Mouse (Mus musculus) heart, embryonic 15.5 days (tissue): ENCODE data around the gene Npepps. TPM values are rescaled to one million over a fixed set of nuclear protein-coding genes. Genes with fewer than 3 reads are reported as not detected.
"Not testable (repeated sequence)": the region's sequence is repeated elsewhere in the genome, so short reads cannot be mapped to it uniquely, and the experiment has no call there.

Experiments
- ATAC-seq: fragments of 200-750 bp; cut with Nextera tagmentation; replicated peaks from 2 replicates; pipeline ENCODE4 v1.8.0; 2017; ENCODE audit warnings: low read depth, moderate TSS enrichment; ENCODE audit not compliant: insufficient number of reproducible peaks, insufficient read depth, low FRiP score
- H3K27ac ChIP-seq: fragments of 300-500 bp; sonication (generic); 2 replicates; pipeline ENCODE4 v1.5.1; 2015; ENCODE audit warnings: mild to moderate bottlenecking, inconsistent platforms
- H3K27me3 ChIP-seq: fragments of 300-500 bp; sonication (generic); 2 replicates; pipeline ENCODE4 v1.6.1; 2015; ENCODE audit warnings: inconsistent platforms
- H3K36me3 ChIP-seq: fragments of 300-500 bp; sonication (generic); 2 replicates; pipeline ENCODE4 v1.6.1; 2015; ENCODE audit warnings: mild to moderate bottlenecking, inconsistent platforms
- H3K4me1 ChIP-seq: fragments of 300-500 bp; sonication (generic); replicated peaks from 2 replicates; pipeline ENCODE4 v1.6.1; 2015; ENCODE audit warnings: inconsistent platforms
- H3K4me2 ChIP-seq: fragments of 300-500 bp; sonication (generic); 2 replicates; pipeline ENCODE4 v1.6.1; 2015; ENCODE audit warnings: inconsistent platforms, mild to moderate bottlenecking, moderate library complexity
- H3K4me3 ChIP-seq: fragments of 300-500 bp; sonication (generic); 2 replicates; pipeline ENCODE4 v1.5.1; 2015; ENCODE audit warnings: mild to moderate bottlenecking, inconsistent platforms
- H3K9ac ChIP-seq: fragments of 300-500 bp; sonication (generic); 2 replicates; pipeline ENCODE4 v1.6.1; 2015; ENCODE audit warnings: mild to moderate bottlenecking, inconsistent platforms
- H3K9me3 ChIP-seq: fragments of 300-500 bp; sonication (generic); replicated peaks from 2 replicates; pipeline ENCODE4 v1.6.1; 2016; ENCODE audit warnings: inconsistent platforms
- WGBS: fragments of 180-500 bp; shearing (Covaris S2); methylation state at CpG from one replicate; pipeline ENCODE4 v1.1.7; 2015; ENCODE audit warnings: mixed read lengths; 5-methylcytosine and 5-hydroxymethylcytosine counted together
- polyA plus RNA-seq: library from polyadenylated mRNA; unstranded; fragments of >200 nt; fragmentation: Nextera tagmentation; extraction: Ambion mirVana; gene quantifications from 2 replicates; pipeline ENCODE4 v1.2.1, GENCODE M21; 2015

The Npepps gene
- polyA plus RNA-seq, 1 experiment from 2014 or later = 90.7 TPM

DNA sequence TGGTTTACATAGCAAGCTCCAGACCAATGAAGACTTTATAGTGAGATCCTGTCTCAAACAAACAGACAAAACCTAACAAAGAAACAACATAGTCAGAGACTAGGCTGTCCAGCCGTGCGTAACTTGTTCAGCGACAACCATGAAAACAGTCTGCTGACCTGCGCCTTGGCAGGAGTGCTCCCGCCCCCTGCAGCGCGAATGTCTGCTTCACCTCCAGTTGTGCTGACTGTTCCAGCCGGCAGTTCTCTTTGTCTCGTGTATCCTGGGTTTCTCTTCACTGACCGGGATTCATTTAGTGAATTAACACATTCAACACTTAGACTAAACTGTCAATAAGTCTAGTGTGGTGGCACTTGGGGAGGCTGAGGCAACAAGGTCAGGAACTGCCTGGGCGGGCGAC is 83.9 kb downstream of the Npepps start:
- H3K36me3 ChIP-seq = no peaks in the 10 kb centered on the region
- 68% methylated on average over 12 of the region's 12 CpGs for WGBS

DNA sequence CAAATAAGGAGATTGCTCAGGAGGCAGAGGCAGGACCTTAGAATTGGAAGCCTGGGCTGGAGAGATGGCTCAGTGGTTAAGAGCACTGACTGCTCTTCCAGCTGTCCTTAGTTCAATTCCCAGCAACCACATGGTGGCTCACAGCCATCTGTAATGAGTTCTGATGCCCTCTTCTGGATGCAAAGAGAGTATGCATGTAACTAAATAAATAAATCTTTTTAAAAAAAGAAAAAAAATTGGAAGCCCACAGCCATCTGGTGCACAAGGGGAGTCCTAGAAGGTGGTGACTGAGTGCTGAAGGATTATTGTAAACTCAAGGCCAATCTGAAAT is 87.9 kb downstream of the Npepps start:
- ATAC-seq = no peak
- H3K9me3 ChIP-seq = no peaks in the 10 kb centered on the region
- no peaks in the 10 kb centered on the region for H3K36me3 ChIP-seq
- H3K9ac ChIP-seq = no peak overlapping the region
- H3K27me3 ChIP-seq = no peaks in the 10 kb centered on the region
- H3K4me3 ChIP-seq = no peak overlapping the region
- no peak overlapping the region for H3K27ac ChIP-seq
- H3K4me1 ChIP-seq = peaks cover 7% of the 10 kb centered on the region
- no peak overlapping the region for H3K4me2 ChIP-seq

More for the DNA sequence above, 83.9 kb downstream of the Npepps start:
- H3K4me3 ChIP-seq = no peak overlapping the region
- ATAC-seq = no peak
- no peaks in the 10 kb centered on the region for H3K27me3 ChIP-seq
- no peak overlapping the region for H3K4me2 ChIP-seq
- no peak overlapping the region for H3K9ac ChIP-seq
- no peaks in the 10 kb centered on the region for H3K9me3 ChIP-seq
- no peak overlapping the region for H3K27ac ChIP-seq
- no peaks in the 10 kb centered on the region for H3K4me1 ChIP-seq

DNA sequence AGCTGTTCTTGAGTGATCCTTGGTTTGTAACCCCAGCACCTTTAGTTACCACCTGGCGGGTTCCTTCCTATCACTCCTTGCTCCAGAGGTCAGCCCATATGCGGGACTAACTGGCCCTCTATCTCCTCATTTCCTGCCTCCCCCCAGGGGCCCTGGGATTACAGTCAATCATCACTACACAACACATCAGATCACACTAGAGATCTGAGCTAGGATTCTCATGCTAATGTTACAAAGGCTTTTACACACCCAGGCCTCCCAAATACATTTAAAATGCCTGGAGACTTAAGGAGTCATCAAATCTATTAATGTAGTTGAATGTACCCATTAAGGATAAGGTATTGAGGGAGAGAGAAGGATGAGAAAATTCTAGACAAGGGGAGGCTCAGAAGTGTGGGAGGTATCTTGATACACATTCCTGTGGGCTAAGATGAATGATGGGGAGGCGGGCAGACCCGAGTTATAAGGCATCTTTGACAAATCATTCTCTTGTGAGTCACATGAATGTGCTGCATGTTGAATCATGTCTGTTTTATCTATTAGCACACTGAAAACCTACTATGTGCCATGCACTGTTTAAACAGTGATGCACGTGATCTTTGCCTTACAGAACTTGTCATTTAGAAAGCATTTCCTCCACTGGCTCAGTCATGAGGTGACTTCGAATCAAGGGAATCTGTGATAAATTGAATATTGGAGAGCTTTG is 88.4 kb downstream of the Npepps start:
- Histone ChIP-seq H3K9me3 (no peaks in the 10 kb centered on the region), H3K36me3 (no peaks in the 10 kb centered on the region), H3K27me3 (no peaks in the 10 kb centered on the region), H3K27ac (no peak overlapping the region), H3K4me3 (no peak overlapping the region), H3K4me1 (peaks cover 7% of the 10 kb centered on the region), H3K4me2 (no peak overlapping the region), H3K9ac (no peak overlapping the region)
- WGBS = 61% methylated on average over 6 of the region's 6 CpGs
- no peak for ATAC-seq

- 85% methylated on average over 6 of the region's 6 CpGs for WGBS
These were observed 89.4 kb downstream of the Npepps start for GRCm38 (mm10) chr11:97190992-97191391.

DNA sequence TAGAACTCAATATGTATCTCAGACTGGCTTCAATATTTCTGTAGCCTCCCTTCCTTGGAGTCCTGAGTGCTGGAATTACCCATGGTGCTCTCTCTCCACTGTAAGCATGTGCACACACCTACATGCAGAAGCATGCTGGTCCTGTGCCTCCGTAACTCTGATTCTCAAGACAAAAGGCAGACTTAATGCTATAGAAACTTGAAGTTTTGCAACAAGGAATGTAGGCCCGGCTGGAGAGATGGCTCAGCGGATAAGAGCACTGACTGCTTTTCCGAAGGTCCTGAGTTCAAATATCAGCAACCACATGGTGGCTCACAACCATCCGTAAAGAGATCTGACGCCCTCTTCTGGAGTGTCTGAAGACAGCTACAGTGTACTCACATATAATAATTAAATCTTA is 90.8 kb downstream of the Npepps start:
- not testable (repeated sequence) for ATAC-seq, H3K9ac ChIP-seq, H3K4me2 ChIP-seq, H3K36me3 ChIP-seq, H3K9me3 ChIP-seq, H3K4me3 ChIP-seq, H3K27ac ChIP-seq, H3K27me3 ChIP-seq
- H3K4me1 ChIP-seq = peaks cover 26% of the 10 kb centered on the region
- 84% methylated on average over 6 of the region's 6 CpGs for WGBS

More at GRCm38 (mm10) chr11:97190992-97191391, 89.4 kb downstream of the Npepps start:
- Histone ChIP-seq H3K27ac (no peak overlapping the region), H3K4me3 (no peak overlapping the region), H3K9ac (no peak overlapping the region), H3K36me3 (peaks cover 4% of the 10 kb centered on the region; the same call in 1 of the 2 replicates), H3K4me1 (peaks cover 14% of the 10 kb centered on the region), H3K4me2 (no peak overlapping the region), H3K9me3 (no peaks in the 10 kb centered on the region), H3K27me3 (no peaks in the 10 kb centered on the region)
- ATAC-seq = no peak

DNA sequence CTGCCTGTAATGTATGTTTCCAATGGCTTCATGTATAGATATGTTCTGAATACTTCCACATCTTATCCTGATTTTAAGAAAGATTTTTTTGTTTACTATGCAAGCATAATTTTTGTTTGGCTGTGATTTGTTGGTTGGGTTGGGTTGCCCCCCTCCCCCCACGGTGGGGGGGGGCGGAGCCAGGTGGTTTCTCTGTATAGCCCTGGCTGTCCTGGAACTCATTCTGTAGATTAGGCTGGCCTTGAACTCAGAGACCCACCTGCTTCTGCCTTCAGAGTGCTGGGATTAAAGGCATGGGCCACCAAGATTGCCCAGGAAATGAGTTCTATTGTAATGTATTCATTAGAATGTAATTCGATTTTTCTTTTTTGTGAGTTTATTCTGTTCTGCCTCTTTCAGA is 91.2 kb downstream of the Npepps start:
- Histone ChIP-seq H3K9me3 (no peaks in the 10 kb centered on the region), H3K4me3 (peak overlapping the region; percentile 89), H3K4me2 (peak overlapping the region; percentile 89), H3K4me1 (peaks cover 28% of the 10 kb centered on the region), H3K27me3 (no peaks in the 10 kb centered on the region), H3K27ac (peak overlapping the region; percentile 98), H3K36me3 (peaks cover 12% of the 10 kb centered on the region), H3K9ac (peak overlapping the region; percentile 72)
- no peak for ATAC-seq
- WGBS = 36% methylated on average over 3 of the region's 3 CpGs

- WGBS = 0% methylated on average over 15 of the region's 15 CpGs
- ATAC-seq = no peak
- Histone ChIP-seq H3K9me3 (no peaks in the 10 kb centered on the region), H3K27me3 (no peaks in the 10 kb centered on the region), H3K4me2 (peak overlapping the region; percentile 89), H3K27ac (peak overlapping the region; percentile 98), H3K4me3 (peak overlapping the region; percentile 89), H3K36me3 (peaks cover 19% of the 10 kb centered on the region), H3K4me1 (peaks cover 32% of the 10 kb centered on the region), H3K9ac (peak overlapping the region; percentile 72)
These were observed 91.8 kb downstream of the Npepps start for GRCm38 (mm10) chr11:97188643-97188955.

GRCm38 (mm10) chr11:97187764-97188642 is 92.4 kb downstream of the Npepps start, which contains the start of gene Kpnb1:
Gene Kpnb1 (minus strand): TSS chr11:97187881.
- under 1% methylated on average over 89 of the region's 101 CpGs for WGBS
- Histone ChIP-seq H3K4me2 (peak within 1 kb of the TSS; percentile 89), H3K27me3 (no peaks in the 10 kb centered on the region), H3K9me3 (no peaks in the 10 kb centered on the region), H3K4me1 (peaks cover 37% of the 10 kb centered on the region), H3K27ac (peak within 1 kb of the TSS; percentile 98), H3K9ac (peak within 1 kb of the TSS; percentile 89), H3K36me3 (peaks cover 25% of the 10 kb centered on the region), H3K4me3 (peak within 1 kb of the TSS; percentile 89)
- peak; percentile 93 for ATAC-seq

DNA sequence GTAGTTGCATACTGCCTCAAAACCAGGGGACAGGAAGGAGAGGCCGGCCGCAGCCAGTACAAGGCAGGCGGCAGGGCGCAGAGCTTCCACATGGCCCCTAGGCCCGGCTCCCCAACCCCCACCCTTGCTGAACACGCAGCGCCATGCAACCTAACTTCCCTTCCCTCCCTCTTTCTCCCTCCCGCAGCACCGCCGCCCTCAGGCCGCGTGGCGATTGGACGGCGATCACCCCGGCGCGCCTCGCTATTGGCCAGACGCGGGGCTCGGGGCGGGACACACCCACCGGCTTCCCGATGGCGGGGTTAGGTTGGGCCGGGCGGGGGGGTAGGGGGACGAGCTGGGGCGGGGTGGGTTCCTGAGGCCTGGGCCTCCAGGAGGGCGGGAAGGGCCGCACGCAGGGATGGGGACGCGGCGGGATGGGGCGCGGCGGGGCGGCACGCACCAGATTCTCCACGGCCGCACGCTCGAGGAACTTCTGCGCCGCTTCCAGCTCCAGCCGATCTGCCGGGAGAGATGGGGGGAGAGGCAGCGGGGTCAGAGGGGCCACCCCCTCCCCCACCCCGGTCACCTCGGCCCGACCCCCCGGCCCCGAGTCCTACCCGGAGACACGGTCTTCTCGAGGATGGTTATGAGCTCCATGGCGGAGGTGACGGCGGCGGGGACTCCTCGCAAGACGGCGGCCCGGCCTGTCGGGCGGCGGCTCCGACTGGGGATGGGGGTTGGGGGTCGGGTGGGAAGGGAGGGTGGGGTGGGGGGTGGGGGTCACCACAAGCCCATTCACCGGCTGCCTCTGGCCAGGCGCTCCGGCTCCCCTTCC is 93.3 kb downstream of the Npepps start:
- Histone ChIP-seq H3K27ac (peak overlapping the region; percentile 98), H3K9ac (peak overlapping the region; percentile 89), H3K4me1 (peaks cover 42% of the 10 kb centered on the region), H3K27me3 (no peaks in the 10 kb centered on the region), H3K9me3 (no peaks in the 10 kb centered on the region), H3K4me2 (peak overlapping the region; percentile 82), H3K4me3 (peak overlapping the region; percentile 89), H3K36me3 (peaks cover 33% of the 10 kb centered on the region)
- ATAC-seq = peak; percentile 70
- under 1% methylated on average over 59 of the region's 74 CpGs for WGBS

DNA sequence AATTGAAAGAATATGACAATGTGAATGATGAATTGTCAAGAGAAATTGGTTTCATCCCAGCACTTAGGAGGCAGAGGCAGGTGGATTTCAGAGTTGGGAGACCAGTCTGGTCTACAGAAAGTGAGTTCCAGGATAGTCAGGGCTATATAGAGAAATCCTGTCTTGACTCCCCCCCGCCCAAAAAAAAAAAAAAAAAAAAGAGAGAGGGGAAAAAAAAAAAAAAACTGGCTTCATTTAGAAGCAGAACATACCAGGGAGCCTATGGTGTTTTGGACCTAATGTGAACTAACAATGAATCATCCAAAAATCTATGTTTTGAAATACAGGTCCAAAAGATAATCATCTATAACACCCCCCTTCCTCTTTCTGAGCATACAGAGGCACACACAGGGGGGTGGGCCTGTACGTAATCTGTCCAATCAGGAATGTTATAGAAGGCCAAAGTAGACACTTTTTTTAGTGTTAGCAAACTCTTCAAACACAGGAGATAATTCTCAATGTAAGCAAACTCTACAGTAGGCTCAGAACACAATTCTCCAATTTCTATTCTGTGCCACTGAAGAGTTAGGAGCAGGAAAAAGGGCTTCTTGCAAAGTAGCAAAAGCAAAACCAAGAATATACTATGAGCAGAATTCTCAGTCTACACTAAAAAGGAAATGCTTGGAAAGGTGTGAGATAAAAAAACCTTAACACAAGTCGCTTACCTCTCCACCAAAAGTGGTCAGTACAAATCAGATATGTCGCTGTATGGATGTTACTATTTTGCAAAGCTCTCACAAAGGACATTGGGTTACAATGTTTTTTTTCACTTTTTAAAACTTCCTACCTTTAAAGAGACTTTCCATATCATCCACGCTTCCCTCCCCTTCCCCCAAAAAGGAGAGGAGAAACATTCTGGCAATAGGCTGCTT is 94.5 kb downstream of the Npepps start:
- 49% methylated on average over 5 of the region's 5 CpGs for WGBS
- Histone ChIP-seq H3K4me3 (peak overlapping the region; percentile 89), H3K27me3 (no peaks in the 10 kb centered on the region), H3K9me3 (no peaks in the 10 kb centered on the region), H3K4me2 (peak overlapping the region; percentile 82), H3K9ac (peak overlapping the region; percentile 57), H3K27ac (peak overlapping the region; percentile 68), H3K4me1 (peaks cover 49% of the 10 kb centered on the region), H3K36me3 (peaks cover 45% of the 10 kb centered on the region)
- no peak for ATAC-seq
